Mouse (Mus musculus): ENCODE results near the gene Banf2.
A peak's percentile ranks its signal among the peaks of the same experiment; 100 is the strongest.

Banf2 gene

DNA sequence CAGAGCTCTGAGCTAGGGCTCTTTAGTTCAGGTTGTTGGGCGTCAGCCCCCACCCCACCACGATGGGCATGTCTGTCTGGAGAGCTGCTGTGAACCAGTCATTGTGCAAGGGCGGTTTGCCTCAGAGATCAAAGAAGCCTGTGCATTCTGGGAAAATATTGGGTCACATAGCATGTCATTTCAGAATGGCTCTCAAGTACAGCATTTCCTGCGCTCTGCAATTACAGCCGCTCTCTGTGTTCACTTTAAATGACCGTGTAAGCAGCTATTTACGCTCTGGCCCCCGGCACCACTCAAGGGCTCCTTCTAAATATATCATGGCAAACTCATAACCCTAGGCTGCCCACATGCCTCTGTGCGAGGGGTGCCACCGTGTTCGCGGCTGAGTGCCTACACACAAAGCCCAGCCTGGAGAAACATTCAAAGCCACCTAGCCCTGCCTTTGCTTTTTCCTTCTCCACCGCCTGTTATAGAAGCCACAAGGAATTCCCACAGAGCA, 68.7 kb downstream of the Banf2 start:
- DNase-seq (ENCODE audit: low read depth, low spot score): no peak

- peak; percentile 32 for DNase-seq (ENCODE audit: low read depth, low spot score)
These were observed 74.5 kb downstream of the Banf2 start for GRCm38 (mm10) chr2:144107374-144107773.

- no peak for DNase-seq (ENCODE audit: low read depth, low spot score)
These were observed 75.0 kb downstream of the Banf2 start for GRCm38 (mm10) chr2:144107810-144108209.

GRCm38 (mm10) chr2:144108376-144108775, 75.5 kb downstream of the Banf2 start:
- no peak for DNase-seq (ENCODE audit: low read depth, low spot score)

DNA sequence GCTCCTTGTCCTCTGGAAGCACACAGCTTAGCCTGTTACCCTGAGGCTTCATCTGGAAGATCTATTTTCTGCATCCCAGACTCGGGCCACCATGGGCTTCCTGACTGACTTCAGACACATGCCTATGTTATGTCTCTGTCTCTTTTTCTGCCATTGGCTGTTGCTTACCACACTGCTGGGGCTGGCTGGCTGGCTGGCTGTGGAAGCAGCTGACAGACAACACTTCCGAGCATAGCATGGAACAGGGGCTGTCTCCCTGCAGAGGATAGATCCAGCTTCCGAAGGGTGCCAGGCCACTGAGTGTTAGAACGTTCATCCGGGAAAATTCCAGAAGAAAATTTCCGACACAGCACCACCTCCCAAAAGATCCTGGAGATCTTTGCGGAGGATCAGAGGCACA, 79.1 kb downstream of the Banf2 start:
- no peak for DNase-seq (ENCODE audit: low read depth, low spot score)

DNA sequence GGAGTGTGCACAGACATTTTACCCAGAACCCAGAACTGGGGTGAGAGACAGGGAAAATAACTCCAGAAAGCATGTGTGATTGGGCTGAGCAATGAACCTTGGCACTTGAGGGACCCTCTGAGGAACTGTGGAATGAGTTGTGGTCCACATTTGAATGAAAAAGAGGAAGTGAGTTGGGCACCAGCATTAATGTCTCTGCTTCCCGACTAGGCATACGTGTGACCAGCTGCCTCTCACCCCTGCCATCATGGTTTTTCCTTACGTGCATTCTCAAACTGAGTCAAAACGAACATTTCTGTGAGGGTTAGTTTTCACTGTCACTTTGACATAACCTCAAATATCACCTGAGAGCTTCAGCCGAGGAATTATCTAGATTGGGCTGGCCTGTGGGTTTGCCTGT, 79.8 kb downstream of the Banf2 start:
- no peak for DNase-seq (ENCODE audit: low read depth, low spot score)

DNA sequence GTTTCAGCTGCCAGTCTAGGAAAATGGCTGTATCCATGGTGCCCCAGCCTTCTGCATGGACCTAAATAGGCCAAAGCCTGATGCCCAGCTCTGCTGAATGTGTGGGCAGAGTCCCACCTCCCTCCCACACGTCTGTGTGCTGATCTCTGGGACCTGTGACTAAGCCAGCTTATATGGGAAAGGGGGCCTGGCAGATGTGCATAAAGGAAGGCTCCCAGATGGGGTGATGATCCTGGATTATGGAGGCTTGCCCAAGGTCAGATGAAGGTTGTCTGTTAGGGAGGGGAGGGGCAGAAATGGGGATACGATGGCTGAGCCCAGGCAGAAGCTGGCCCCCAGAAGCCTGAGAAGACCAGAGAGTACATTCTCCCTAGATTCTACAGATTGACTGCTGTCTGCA, 85.2 kb downstream of the Banf2 start:
- no peak for DNase-seq (ENCODE audit: low read depth, low spot score)

DNA sequence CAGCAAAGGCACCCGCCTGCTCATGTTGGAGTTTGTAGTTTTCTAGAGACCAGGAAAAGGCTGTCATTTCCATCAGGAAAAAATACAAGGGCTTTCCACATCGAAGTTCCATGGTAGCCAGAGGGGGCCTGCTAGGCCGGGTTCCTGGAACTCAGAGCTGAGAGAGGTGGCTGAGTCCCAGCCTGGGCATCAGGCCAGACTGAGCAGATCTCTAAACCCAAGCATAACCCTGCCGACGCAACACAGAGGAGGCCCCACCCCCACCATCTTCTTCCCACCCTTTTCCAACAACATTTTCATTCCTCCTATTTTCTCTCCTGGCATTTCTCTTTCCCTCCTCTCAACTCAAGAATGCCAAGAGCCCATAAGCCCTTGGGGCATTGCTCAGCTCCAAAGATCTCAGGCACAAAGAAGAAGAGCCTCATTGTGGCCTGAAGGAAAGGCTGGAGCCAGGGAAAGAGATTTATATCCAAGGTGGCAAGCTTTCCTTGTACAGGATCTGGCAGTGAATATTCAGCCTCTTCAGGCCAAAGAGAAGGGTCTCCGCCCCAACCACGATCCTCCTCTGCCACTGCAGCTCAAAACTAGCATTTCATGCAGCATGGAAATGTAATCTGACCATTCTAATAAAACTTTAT, 87.4 kb downstream of the Banf2 start:
- DNase-seq (ENCODE audit: low read depth, low spot score): peak; percentile 79

GRCm38 (mm10) chr2:144122068-144122467, 89.2 kb downstream of the Banf2 start:
- no peak for DNase-seq (ENCODE audit: low read depth, low spot score)

Data from skeletal muscle tissue, adult 2 months (tissue).